Mouse (Mus musculus) stomach, embryonic 16.5 days (tissue): ENCODE measurements around the gene Vipr2. TPM values are rescaled to one million over a fixed set of nuclear protein-coding genes. Genes with fewer than 3 reads are reported as not detected.

Source experiments
- ATAC-seq: fragments of 200-750 bp; cut with Nextera tagmentation; 2 replicates; pipeline ENCODE4 v1.8.0; 2017; ENCODE audit warnings: moderate number of reproducible peaks, moderate TSS enrichment; ENCODE audit not compliant: insufficient read depth, low FRiP score
- H3K27ac ChIP-seq: fragments of 300-500 bp; sonication (generic); 2 replicates; pipeline ENCODE4 v1.5.1; 2014; ENCODE audit warnings: low read length
- H3K27me3 ChIP-seq: fragments of 300-500 bp; sonication (generic); 2 replicates; pipeline ENCODE4 v1.6.1; 2014; ENCODE audit warnings: low read length, control low read depth, mixed read lengths; ENCODE audit not compliant: control insufficient read depth, insufficient read depth
- H3K36me3 ChIP-seq: fragments of 300-500 bp; sonication (generic); 2 replicates; pipeline ENCODE4 v1.6.1; 2014; ENCODE audit warnings: low read length; ENCODE audit not compliant: control insufficient read depth, insufficient read depth
- H3K4me1 ChIP-seq: fragments of 300-500 bp; sonication (generic); 2 replicates; pipeline ENCODE4 v1.6.1; 2014; ENCODE audit warnings: low read length, control low read depth, mixed read lengths; ENCODE audit not compliant: control insufficient read depth, insufficient read depth
- H3K4me2 ChIP-seq: fragments of 300-500 bp; sonication (generic); 2 replicates; pipeline ENCODE4 v1.6.1; 2014; ENCODE audit warnings: low read depth, low read length, mixed read lengths
- H3K4me3 ChIP-seq: fragments of 300-500 bp; sonication (generic); replicated peaks from 2 replicates; pipeline ENCODE4 v1.5.1; 2014; ENCODE audit warnings: mild to moderate bottlenecking, low read length
- H3K9ac ChIP-seq: fragments of 300-500 bp; sonication (generic); 2 replicates; pipeline ENCODE4 v1.6.1; 2014; ENCODE audit warnings: low read length
- H3K9me3 ChIP-seq: fragments of 300-500 bp; sonication (generic); replicated peaks from 2 replicates; pipeline ENCODE4 v1.6.1; 2016; ENCODE audit warnings: low read length, control low read depth; ENCODE audit not compliant: control insufficient read depth
- WGBS: fragments of 180-500 bp; shearing (Covaris S2); extraction: QIAGEN DNeasy Blood & Tissue Kit; methylation state at CpG from one replicate; pipeline ENCODE4 v1.1.7; 2014; 5-methylcytosine and 5-hydroxymethylcytosine counted together
- polyA plus RNA-seq: library from polyadenylated mRNA; unstranded; fragments of >200 nt; fragmentation: Nextera tagmentation; extraction: Ambion mirVana; gene quantifications from 2 replicates; pipeline ENCODE4 v1.2.1, GENCODE M21; 2015

Vipr2 gene
- polyA plus RNA-seq, 1 experiment from 2014 or later: 8.9 TPM

DNA sequence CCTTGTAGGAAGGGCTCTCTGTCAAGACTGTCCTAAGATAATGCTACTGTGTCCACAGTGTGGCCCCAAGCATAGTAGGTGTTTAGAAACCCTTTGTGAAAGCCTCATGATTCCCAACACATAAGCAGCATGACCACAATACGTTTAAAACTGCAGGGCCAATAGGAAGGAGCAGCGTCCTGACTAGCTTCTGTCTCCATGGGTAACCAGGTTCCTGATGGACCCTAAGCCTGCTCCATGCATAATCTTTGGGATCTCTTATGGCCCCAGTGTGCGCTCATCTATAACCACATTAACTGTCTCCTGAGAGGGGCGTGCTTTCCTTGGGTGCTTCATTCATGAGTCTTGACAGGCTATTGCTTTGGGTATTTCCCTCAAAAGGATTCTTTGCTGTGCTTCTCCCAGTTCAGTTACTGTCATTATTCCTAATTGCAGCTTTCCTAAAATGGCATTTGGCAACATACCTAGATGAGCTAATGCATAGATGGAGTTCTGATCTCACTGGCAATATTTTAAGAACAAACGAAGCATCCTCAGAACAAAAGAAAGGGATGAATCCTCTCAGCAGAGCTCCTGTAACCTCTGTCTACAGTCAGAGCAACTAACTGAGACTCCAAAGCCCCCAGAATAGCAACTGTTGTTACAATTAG, 9.6 kb downstream of the Vipr2 start:
- H3K9ac ChIP-seq: no peak overlapping the region
- H3K9me3 ChIP-seq: no peaks in the 10 kb centered on the region
- WGBS: 82% methylated on average over 5 of the region's 5 CpGs
- H3K4me3 ChIP-seq: no peak overlapping the region
- H3K4me2 ChIP-seq: no peak overlapping the region
- ATAC-seq: no peak
- H3K27ac ChIP-seq: no peak overlapping the region
- no peaks in the 10 kb centered on the region for H3K36me3 ChIP-seq
- H3K4me1 ChIP-seq: no peaks in the 10 kb centered on the region
- H3K27me3 ChIP-seq: no peaks in the 10 kb centered on the region

DNA sequence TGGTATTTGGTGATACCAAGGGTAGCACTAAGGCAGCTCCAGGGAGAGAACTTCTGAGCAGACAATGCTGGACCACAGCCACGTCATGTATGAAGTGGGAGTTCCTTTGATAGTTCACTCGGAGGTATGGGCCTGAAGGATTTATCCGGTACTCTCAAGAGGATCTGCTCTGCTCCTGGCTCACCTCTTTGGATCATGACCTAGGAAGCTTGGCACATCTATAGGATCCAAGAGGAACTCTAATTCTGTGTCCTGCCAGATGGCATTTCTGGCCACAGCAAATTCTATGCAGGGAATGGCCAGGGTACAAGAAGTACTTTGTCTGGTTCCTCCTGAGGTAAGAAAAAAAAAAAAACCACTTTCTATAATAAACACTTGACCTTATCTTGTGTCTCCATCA, 12.3 kb downstream of the Vipr2 start:
- ATAC-seq: no peak
- H3K36me3 ChIP-seq: no peaks in the 10 kb centered on the region
- WGBS: 85% methylated on average over 3 of the region's 3 CpGs

DNA sequence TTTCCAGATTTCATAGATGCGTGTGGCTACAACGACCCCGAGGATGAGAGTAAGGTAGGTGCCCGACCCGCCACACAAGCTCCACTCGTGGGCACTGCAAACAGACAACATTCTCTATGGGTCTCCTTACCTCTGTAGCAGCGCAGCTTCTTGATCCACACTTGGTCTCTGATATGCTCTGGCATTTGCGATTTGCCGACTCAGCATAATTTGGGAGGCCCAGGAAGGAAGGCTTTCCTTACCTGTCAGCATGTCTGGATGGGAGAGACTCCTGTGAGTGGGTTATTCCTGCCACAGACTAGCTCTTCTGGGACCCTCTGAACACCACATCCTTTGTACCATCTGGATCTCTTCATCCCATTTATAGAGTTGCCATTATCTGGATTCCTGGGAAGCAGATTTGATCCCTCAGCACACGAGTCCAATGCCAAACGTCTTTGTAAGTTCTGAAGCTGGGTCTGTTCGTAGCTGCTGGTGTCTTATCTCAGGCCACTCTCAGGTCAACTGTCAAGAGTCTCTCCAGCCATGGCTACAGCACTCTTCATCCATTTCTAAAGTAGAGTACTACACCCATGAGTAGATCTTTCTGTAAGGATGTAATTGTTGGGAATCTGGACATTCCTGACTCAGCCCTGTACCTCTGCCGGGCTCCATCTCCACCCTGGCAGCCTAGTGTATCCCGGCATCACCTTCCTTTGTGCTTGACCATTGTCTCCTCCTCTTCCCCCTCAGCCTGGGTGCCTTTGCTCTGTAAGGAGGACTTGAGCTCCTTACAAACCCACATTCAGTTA, 17.4 kb downstream of the Vipr2 start:
- no peak overlapping the region for H3K4me3 ChIP-seq
- H3K36me3 ChIP-seq: no peaks in the 10 kb centered on the region
- no peak overlapping the region for H3K4me2 ChIP-seq
- H3K27ac ChIP-seq: no peak overlapping the region
- no peaks in the 10 kb centered on the region for H3K9me3 ChIP-seq
- no peaks in the 10 kb centered on the region for H3K27me3 ChIP-seq
- no peak for ATAC-seq
- H3K9ac ChIP-seq: no peak overlapping the region
- 85% methylated on average over 14 of the region's 14 CpGs for WGBS
- H3K4me1 ChIP-seq: no peaks in the 10 kb centered on the region

More for the DNA sequence above, 12.3 kb downstream of the Vipr2 start:
- no peaks in the 10 kb centered on the region for H3K27me3 ChIP-seq
- no peaks in the 10 kb centered on the region for H3K9me3 ChIP-seq
- no peak overlapping the region for H3K4me3 ChIP-seq
- no peaks in the 10 kb centered on the region for H3K4me1 ChIP-seq
- no peak overlapping the region for H3K27ac ChIP-seq
- H3K9ac ChIP-seq: no peak overlapping the region
- H3K4me2 ChIP-seq: no peak overlapping the region

DNA sequence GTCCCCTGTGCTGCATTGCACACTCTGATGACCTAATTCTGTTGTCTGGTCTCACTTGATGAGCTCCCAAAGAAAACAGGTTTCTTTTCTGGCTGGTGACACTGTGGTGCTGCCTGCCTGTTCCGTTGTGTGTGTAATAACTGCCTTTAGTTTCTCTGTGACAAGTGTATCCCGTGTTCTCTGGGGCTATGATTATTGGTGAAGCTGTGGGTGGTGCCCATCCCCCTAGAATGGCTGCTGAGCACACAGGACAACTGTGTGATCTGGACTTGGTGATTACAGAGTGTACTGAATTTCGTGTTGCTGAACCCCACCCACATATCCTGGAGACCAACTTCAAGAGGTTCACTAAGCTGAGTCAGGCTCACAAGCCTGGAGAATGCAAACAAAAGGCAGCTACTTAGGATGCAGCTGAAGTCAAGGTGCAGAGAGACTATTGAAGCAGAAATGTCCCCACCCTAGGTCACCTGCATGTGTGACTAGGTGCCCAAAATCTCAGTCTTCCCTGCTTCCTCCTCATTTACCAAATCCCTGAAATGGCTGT, 18.9 kb downstream of the Vipr2 start:
- H3K27me3 ChIP-seq: no peaks in the 10 kb centered on the region
- H3K4me2 ChIP-seq: no peak overlapping the region
- no peak overlapping the region for H3K4me3 ChIP-seq
- no peaks in the 10 kb centered on the region for H3K36me3 ChIP-seq
- no peaks in the 10 kb centered on the region for H3K9me3 ChIP-seq
- no peak for ATAC-seq
- H3K27ac ChIP-seq: no peak overlapping the region
- no peaks in the 10 kb centered on the region for H3K4me1 ChIP-seq
- no peak overlapping the region for H3K9ac ChIP-seq
- 54% methylated on average over 3 of the region's 3 CpGs for WGBS

DNA sequence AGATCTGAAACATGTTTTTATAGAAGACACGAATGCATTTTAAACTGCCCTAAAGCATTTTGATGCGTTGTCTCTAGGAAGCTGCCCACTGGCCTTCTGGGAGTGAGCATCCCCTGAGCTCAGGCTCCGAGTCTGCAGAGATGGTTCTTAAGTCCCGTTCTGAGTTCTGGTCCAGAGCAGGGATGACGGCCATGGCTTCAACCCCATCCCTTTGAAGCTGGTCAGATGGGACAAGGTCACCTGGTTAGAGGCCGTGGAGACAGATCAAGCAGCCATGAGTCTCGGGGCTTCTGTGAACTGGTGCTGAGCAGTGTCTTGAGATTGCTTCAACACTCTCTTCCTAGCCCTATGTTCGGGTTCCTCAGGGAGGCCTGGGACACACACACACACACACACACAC, 19.6 kb downstream of the Vipr2 start:
- no peak overlapping the region for H3K4me3 ChIP-seq
- H3K36me3 ChIP-seq: no peaks in the 10 kb centered on the region
- H3K4me2 ChIP-seq: no peak overlapping the region
- H3K9me3 ChIP-seq: no peaks in the 10 kb centered on the region
- no peaks in the 10 kb centered on the region for H3K4me1 ChIP-seq
- no peak for ATAC-seq
- no peak overlapping the region for H3K27ac ChIP-seq
- 87% methylated on average over 8 of the region's 8 CpGs for WGBS
- no peak overlapping the region for H3K9ac ChIP-seq
- no peaks in the 10 kb centered on the region for H3K27me3 ChIP-seq

DNA sequence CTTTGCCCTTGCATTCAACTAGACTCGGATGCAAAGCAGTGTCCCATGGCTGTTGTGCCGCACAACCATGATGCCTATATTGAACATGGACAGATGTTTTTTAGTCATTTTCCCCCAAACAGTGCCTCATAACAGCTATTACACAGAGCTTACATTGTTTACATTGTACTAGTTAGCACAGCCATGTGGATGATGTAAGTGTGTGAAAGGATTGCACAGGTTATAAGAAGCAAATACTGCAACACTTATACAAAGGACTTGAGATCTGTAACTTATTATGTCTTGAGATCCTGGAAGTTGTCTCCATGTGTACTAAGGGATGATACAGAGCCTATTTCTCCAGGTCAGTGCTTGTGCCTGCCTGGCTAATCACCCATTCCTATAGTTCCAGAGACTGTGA, 24.4 kb downstream of the Vipr2 start:
- H3K4me3 ChIP-seq: no peak overlapping the region
- H3K4me1 ChIP-seq: no peaks in the 10 kb centered on the region
- no peak for ATAC-seq
- no peaks in the 10 kb centered on the region for H3K36me3 ChIP-seq
- H3K27ac ChIP-seq: no peak overlapping the region
- H3K27me3 ChIP-seq: no peaks in the 10 kb centered on the region
- H3K4me2 ChIP-seq: no peak overlapping the region
- no peak overlapping the region for H3K9ac ChIP-seq
- no peaks in the 10 kb centered on the region for H3K9me3 ChIP-seq
- 86% methylated on average over 2 of the region's 2 CpGs for WGBS

DNA sequence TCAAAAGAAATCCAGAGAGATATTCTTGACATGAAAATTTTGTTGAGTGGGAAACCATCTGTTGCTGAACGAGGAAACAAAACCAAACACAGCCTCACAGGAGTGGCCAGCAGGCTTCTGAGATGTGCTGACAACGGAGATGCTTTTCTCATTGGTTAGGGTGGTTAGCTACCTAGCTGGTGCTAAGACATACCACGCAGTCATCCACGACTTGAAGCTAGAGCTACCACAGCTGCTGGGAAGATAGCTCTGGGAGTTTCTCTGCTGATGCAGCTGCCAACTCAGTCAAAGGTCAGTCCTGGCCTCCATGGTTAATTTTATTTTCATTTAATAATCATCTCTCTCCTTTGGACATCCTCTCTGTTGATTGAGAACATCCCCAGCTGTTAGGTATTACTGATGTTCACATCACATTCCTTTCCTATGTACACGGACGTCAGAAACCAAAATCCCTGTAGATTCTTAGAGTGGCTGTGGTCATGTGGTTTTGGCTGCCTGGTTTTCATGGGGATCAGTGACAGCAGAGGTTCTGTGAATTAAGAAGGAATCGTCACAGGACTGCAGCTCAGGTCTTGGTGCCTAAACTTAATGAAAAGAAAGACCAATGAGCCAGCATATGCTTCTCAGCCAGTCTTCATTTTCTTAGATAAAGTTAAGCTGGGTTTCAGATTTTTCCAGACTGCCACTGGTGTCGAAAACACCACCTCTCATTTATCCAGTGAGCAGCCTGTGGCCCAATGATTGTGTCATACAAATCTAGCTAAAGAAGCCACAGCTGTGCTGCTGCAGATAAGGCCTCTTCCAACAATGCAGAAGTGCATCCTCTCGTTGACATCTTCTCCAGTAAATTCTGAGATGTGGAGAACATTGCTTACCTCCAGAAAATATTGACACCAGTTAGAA, 32.2 kb downstream of the Vipr2 start:
- Histone ChIP-seq H3K4me2 (no peak overlapping the region), H3K27me3 (no peaks in the 10 kb centered on the region), H3K36me3 (no peaks in the 10 kb centered on the region), H3K9me3 (no peaks in the 10 kb centered on the region; the same call in 1 of the 2 replicates), H3K27ac (peak overlapping the region; percentile 30; the same call in 1 of the 2 replicates), H3K4me3 (no peak overlapping the region), H3K9ac (no peak overlapping the region), H3K4me1 (no peaks in the 10 kb centered on the region)
- 57% methylated on average over 9 of the region's 9 CpGs for WGBS
- ATAC-seq: peak; percentile 37; the same call in 1 of the 2 replicates

DNA sequence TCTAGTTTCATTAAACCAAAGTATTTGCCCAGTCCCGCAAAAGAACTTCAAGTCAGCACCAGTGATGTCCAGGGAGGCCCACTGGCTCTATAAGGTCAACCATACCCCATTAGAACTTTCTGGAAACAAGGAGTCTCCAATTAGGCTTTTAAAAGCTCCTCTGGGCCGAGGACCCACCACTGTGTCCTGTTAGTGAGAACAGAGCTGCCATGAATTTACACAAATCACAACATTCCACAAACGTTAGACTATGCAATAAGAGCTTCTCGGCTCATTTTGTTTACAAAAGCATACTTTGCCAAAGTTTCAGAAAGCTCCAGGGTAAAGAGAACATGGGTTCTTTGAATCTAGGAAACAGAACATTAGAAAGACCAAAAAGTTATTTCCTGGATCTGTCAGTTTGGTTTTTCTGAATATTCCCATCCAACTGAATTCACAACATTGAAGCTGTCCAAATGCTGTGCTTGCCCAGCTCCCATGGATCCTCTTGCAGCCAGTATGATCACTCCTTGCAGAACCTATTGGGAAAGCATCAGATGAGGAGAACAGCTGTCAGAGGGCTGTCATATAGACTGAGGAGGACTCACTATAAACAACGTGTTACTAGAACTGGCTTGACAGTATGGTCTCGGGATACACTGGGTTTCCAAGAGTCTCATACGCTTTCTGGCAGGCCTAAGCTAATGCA, 33.6 kb downstream of the Vipr2 start:
- WGBS: 54% methylated on average over 7 of the region's 7 CpGs
- H3K4me1 ChIP-seq: no peaks in the 10 kb centered on the region
- H3K27me3 ChIP-seq: no peaks in the 10 kb centered on the region
- no peak overlapping the region for H3K9ac ChIP-seq
- no peaks in the 10 kb centered on the region; the same call in 1 of the 2 replicates for H3K9me3 ChIP-seq
- H3K27ac ChIP-seq: peak overlapping the region; percentile 70
- H3K4me3 ChIP-seq: no peak overlapping the region
- H3K36me3 ChIP-seq: no peaks in the 10 kb centered on the region
- no peak overlapping the region for H3K4me2 ChIP-seq
- 0 out of 2 replicates have a peak, but pooled peaks have one; percentile 40 for ATAC-seq
